Mouse (Mus musculus) G1E (cell line): ENCODE data around the gene Mtx1.

Source experiments
- CTCF ChIP-seq: IDR thresholded peaks from 2 replicates; pipeline ENCODE4 v1.5.1; 2012; ENCODE audit warnings: low read depth, low read length, inconsistent platforms, mixed read lengths
- POLR2AphosphoS5 ChIP-seq: IDR thresholded peaks from 2 replicates; pipeline ENCODE4 v1.6.1; 2012; ENCODE audit warnings: low read depth, low read length, inconsistent platforms; ENCODE audit not compliant: insufficient replicate concordance
- TAL1 ChIP-seq: conservative IDR thresholded peaks from 2 replicates; pipeline ENCODE4 v1.6.1; 2012; ENCODE audit warnings: low read depth, low read length, inconsistent platforms, mixed read lengths

- TF ChIP-seq CTCF = no peak
- TF ChIP-seq TAL1 = no peak
- no peak for TF ChIP-seq POLR2AphosphoS5
These were observed 16.2 kb downstream of the Mtx1 start for GRCm38 (mm10) chr3:89210731-89211130.
